Mouse (Mus musculus): ENCODE data around the gene Ankrd16.

DNA sequence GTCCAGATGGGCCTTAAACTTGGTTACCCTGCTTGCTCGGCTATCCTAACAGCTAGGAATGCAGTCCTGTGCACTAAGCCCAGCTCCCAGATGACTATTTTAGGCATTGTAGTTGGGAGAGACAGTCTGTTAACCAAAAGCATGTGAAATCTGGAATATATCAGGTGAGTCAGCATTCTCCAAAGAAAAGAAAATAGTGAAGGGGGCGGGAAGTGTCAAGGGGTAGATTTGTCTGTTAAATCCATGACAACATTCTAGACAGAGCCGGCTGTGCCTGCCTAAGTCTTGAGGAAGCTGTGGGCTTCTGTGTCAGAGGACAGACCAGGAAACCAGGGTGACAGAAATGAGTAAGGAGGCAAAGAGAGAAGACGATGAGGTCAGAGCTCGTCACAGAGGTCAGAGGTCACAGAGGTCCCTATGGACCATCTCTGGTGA is 20.3 kb downstream of the Ankrd16 start:
- TF ChIP-seq CTCF (IDR thresholded peaks at IDR 0.05; ENCODE audit: borderline replicate concordance, insufficient read depth, low read length): no peak
- no peak for TF ChIP-seq POLR2A (IDR thresholded peaks at IDR 0.05; ENCODE audit: low read depth, low read length)

Measured in embryonic fibroblast, embryonic 13.5 days (primary cell).